Mouse (Mus musculus): ENCODE data around the gene Zfp280b. TPM values are rescaled to one million over a fixed set of nuclear protein-coding genes. Genes with fewer than 3 reads are reported as not detected.
"Not testable (repeated sequence)": the region's sequence is repeated elsewhere in the genome, so short reads cannot be mapped to it uniquely, and the experiment has no call there.

Zfp280b gene
- polyA plus RNA-seq, 1 experiment from 2014 or later = 28.7 TPM

GRCm38 (mm10) chr10:76067674-76068613, 35.5 kb downstream of the Zfp280b start:
- H3K4me3 ChIP-seq = no peak overlapping the region
- H3K9ac ChIP-seq = no peak overlapping the region
- no peaks in the 10 kb centered on the region for H3K9me3 ChIP-seq
- 34% methylated on average over 12 of the region's 12 CpGs for WGBS
- no peak overlapping the region for H3K27ac ChIP-seq
- H3K4me1 ChIP-seq = no peaks in the 10 kb centered on the region
- H3K36me3 ChIP-seq = no peaks in the 10 kb centered on the region
- H3K27me3 ChIP-seq = no peaks in the 10 kb centered on the region
- ATAC-seq (ENCODE audit: insufficient number of reproducible peaks, insufficient read depth, low FRiP score, low TSS enrichment) = no peak
- no peak overlapping the region for H3K4me2 ChIP-seq (replicated peaks)

GRCm38 (mm10) chr10:76072080-76072479, 39.6 kb downstream of the Zfp280b start:
- 90% methylated on average over 5 of the region's 5 CpGs for WGBS

GRCm38 (mm10) chr10:76077008-76077407, 44.6 kb downstream of the Zfp280b start:
- not testable (repeated sequence) for H3K9ac ChIP-seq; H3K4me1 ChIP-seq; H3K9me3 ChIP-seq; H3K36me3 ChIP-seq; H3K27me3 ChIP-seq; ATAC-seq (ENCODE audit: insufficient number of reproducible peaks, insufficient read depth, low FRiP score, low TSS enrichment); H3K4me3 ChIP-seq; H3K4me2 ChIP-seq (replicated peaks); H3K27ac ChIP-seq
- WGBS = 87% methylated on average over 2 of the region's 2 CpGs

More at GRCm38 (mm10) chr10:76072080-76072479, 39.6 kb downstream of the Zfp280b start:
- H3K4me2 ChIP-seq (replicated peaks); H3K27me3 ChIP-seq; H3K4me1 ChIP-seq; H3K9ac ChIP-seq; H3K27ac ChIP-seq; H3K4me3 ChIP-seq; ATAC-seq (ENCODE audit: insufficient number of reproducible peaks, insufficient read depth, low FRiP score, low TSS enrichment); H3K9me3 ChIP-seq; H3K36me3 ChIP-seq: not testable (repeated sequence)

Small RNAs within 50 kb of the gene (microRNA-seq; reads per million reads assigned to microRNA genes)
- not detected for gene Mir6409

Other genes starting within 250 kb of the Zfp280b start
- gene Gstt1, start 234.1 kb upstream of the Zfp280b start, polyA plus RNA-seq (2016; fragmentation: Nextera tagmentation; extraction: Ambion mirVana) = 11.0 TPM in 2 replicates
- not detected in 2 replicates for gene Gstt4, start 210.1 kb upstream of the Zfp280b start, polyA plus RNA-seq (2016; fragmentation: Nextera tagmentation; extraction: Ambion mirVana)
- 9.6 and 12.0 TPM in 2 replicates for gene Gstt2, start 195.2 kb upstream of the Zfp280b start, polyA plus RNA-seq (2016; fragmentation: Nextera tagmentation; extraction: Ambion mirVana)
- 1,615 and 1,742 TPM in 2 replicates for gene Mif, start 172.4 kb upstream of the Zfp280b start, polyA plus RNA-seq (2016; fragmentation: Nextera tagmentation; extraction: Ambion mirVana)
- 3.2 and 3.9 TPM in 2 replicates for gene Derl3, start 139.2 kb upstream of the Zfp280b start, polyA plus RNA-seq (2016; fragmentation: Nextera tagmentation; extraction: Ambion mirVana)
- gene Smarcb1, start 111.0 kb upstream of the Zfp280b start, polyA plus RNA-seq (2016; fragmentation: Nextera tagmentation; extraction: Ambion mirVana) = 269 TPM in 2 replicates
- 10.2 and 11.8 TPM in 2 replicates for gene Chchd10, start 99.5 kb upstream of the Zfp280b start, polyA plus RNA-seq (2016; fragmentation: Nextera tagmentation; extraction: Ambion mirVana)
- gene Mmp11, start 96.2 kb upstream of the Zfp280b start, polyA plus RNA-seq (2016; fragmentation: Nextera tagmentation; extraction: Ambion mirVana) = 110 and 112 TPM in 2 replicates
- gene Gm867, start 92.0 kb upstream of the Zfp280b start, polyA plus RNA-seq (2016; fragmentation: Nextera tagmentation; extraction: Ambion mirVana) = 0.31 and 0.37 TPM in 2 replicates
- 0.56 and 0.79 TPM in 2 replicates for gene Vpreb3, start 89.6 kb upstream of the Zfp280b start, polyA plus RNA-seq (2016; fragmentation: Nextera tagmentation; extraction: Ambion mirVana)
- not detected in 2 replicates for gene Gm5134, start 78.1 kb upstream of the Zfp280b start, polyA plus RNA-seq (2016; fragmentation: Nextera tagmentation; extraction: Ambion mirVana)
- 0.05 TPM in 1 of 2 replicates, not detected in the other for gene Slc5a4b, start 78.3 kb downstream of the Zfp280b start, polyA plus RNA-seq (2016; fragmentation: Nextera tagmentation; extraction: Ambion mirVana)
- not detected in 2 replicates for gene Slc5a4a, start 114.8 kb downstream of the Zfp280b start, polyA plus RNA-seq (2016; fragmentation: Nextera tagmentation; extraction: Ambion mirVana)
- gene Prmt2, start 205.2 kb downstream of the Zfp280b start, polyA plus RNA-seq (2016; fragmentation: Nextera tagmentation; extraction: Ambion mirVana) = 69.4 and 75.0 TPM in 2 replicates
- 1.2 and 1.6 TPM in 2 replicates for gene S100b, start 221.2 kb downstream of the Zfp280b start, polyA plus RNA-seq (2016; fragmentation: Nextera tagmentation; extraction: Ambion mirVana)